Mouse (Mus musculus) liver, embryonic 15.5 days (tissue): ENCODE measurements around the gene Snrpd2. TPM values are rescaled to one million over a fixed set of nuclear protein-coding genes. Genes with fewer than 3 reads are reported as not detected.
"Not testable (repeated sequence)": the region's sequence is repeated elsewhere in the genome, so short reads cannot be mapped to it uniquely, and the experiment has no call there.

ENCODE experiments used
- ATAC-seq: fragments of 200-750 bp; cut with Nextera tagmentation; 2 replicates; pipeline ENCODE4 v1.8.0; 2017; ENCODE audit warnings: moderate number of reproducible peaks, mild to moderate bottlenecking, moderate library complexity; ENCODE audit not compliant: insufficient read depth
- H3K27ac ChIP-seq: fragments of 300-500 bp; sonication (generic); replicated peaks from 2 replicates; pipeline ENCODE4 v1.5.1; 2015; ENCODE audit warnings: mild to moderate bottlenecking, inconsistent platforms
- H3K27me3 ChIP-seq: fragments of 300-500 bp; sonication (generic); 2 replicates; pipeline ENCODE4 v1.6.1; 2015; ENCODE audit warnings: mild to moderate bottlenecking, inconsistent platforms
- H3K36me3 ChIP-seq: fragments of 300-500 bp; sonication (generic); replicated peaks from 2 replicates; pipeline ENCODE4 v1.6.1; 2015; ENCODE audit warnings: moderate library complexity, mild to moderate bottlenecking, inconsistent platforms
- H3K4me1 ChIP-seq: fragments of 300-500 bp; sonication (generic); replicated peaks from 2 replicates; pipeline ENCODE4 v1.6.1; 2015; ENCODE audit warnings: inconsistent platforms
- H3K4me2 ChIP-seq: fragments of 300-500 bp; sonication (generic); 2 replicates; pipeline ENCODE4 v1.6.1; 2015; ENCODE audit warnings: moderate library complexity, mild to moderate bottlenecking, inconsistent platforms
- H3K4me3 ChIP-seq: fragments of 300-500 bp; sonication (generic); replicated peaks from 2 replicates; pipeline ENCODE4 v1.5.1; 2015; ENCODE audit warnings: mild to moderate bottlenecking, inconsistent platforms
- H3K9ac ChIP-seq: fragments of 300-500 bp; sonication (generic); 2 replicates; pipeline ENCODE4 v1.6.1; 2015; ENCODE audit warnings: moderate library complexity, mild to moderate bottlenecking, inconsistent platforms
- H3K9me3 ChIP-seq: fragments of 300-500 bp; sonication (generic); replicated peaks from 2 replicates; pipeline ENCODE4 v1.6.1; 2016; ENCODE audit warnings: inconsistent platforms
- WGBS: fragments of 180-500 bp; shearing (Covaris S2); methylation state at CpG from one replicate; pipeline ENCODE4 v1.1.7; 2015; ENCODE audit warnings: mixed read lengths; ENCODE audit not compliant: insufficient replicate concordance; 5-methylcytosine and 5-hydroxymethylcytosine counted together
- polyA plus RNA-seq: library from polyadenylated mRNA; unstranded; fragments of >200 nt; fragmentation: Nextera tagmentation; extraction: Ambion mirVana; gene quantifications from 2 replicates; pipeline ENCODE4 v1.2.1, GENCODE M21; 2015

Snrpd2 gene
- polyA plus RNA-seq, 1 experiment from 2014 or later = 55.6 TPM

GRCm38 (mm10) chr7:19148875-19149541 lies 514 bp upstream of the Snrpd2 start, which contains the start of gene Qpctl:
Gene Qpctl, minus strand, starts transcription at chr7:19149291.
- peak within 1 kb of the TSS; percentile 97 for H3K4me2 ChIP-seq
- H3K36me3 ChIP-seq = peaks cover 27% of the 10 kb centered on the region
- no peaks in the 10 kb centered on the region for H3K9me3 ChIP-seq
- peak; percentile 97 for ATAC-seq
- H3K9ac ChIP-seq = peak within 1 kb of the TSS; percentile 76
- peak within 1 kb of the TSS; percentile 64 for H3K4me3 ChIP-seq
- H3K27ac ChIP-seq = peak within 1 kb of the TSS; percentile 87
- H3K4me1 ChIP-seq = peaks cover 30% of the 10 kb centered on the region
- H3K27me3 ChIP-seq = 0 out of 2 replicates have a peak, but pooled peaks cover 9% of the 10 kb centered on the region
- WGBS = under 1% methylated on average over 43 of the region's 43 CpGs

- H3K27me3 ChIP-seq, H3K9ac ChIP-seq, ATAC-seq, H3K4me3 ChIP-seq, H3K27ac ChIP-seq, H3K9me3 ChIP-seq: not testable (repeated sequence)
- H3K4me2 ChIP-seq = peak overlapping the region; percentile 97
- peaks cover 28% of the 10 kb centered on the region for H3K36me3 ChIP-seq
- peaks cover 35% of the 10 kb centered on the region for H3K4me1 ChIP-seq
- 81% methylated on average over 10 of the region's 10 CpGs for WGBS
These were observed 1.6 kb downstream of the Snrpd2 start for GRCm38 (mm10) chr7:19151121-19151520.

GRCm38 (mm10) chr7:19154796-19155195 lies 5.3 kb downstream of the Snrpd2 start:
- H3K9me3 ChIP-seq = no peaks in the 10 kb centered on the region
- peaks cover 21% of the 10 kb centered on the region for H3K27me3 ChIP-seq
- H3K27ac ChIP-seq = no peak overlapping the region
- H3K4me2 ChIP-seq = no peak overlapping the region
- peaks cover 36% of the 10 kb centered on the region for H3K4me1 ChIP-seq
- ATAC-seq = no peak
- no peak overlapping the region for H3K4me3 ChIP-seq
- 79% methylated on average over 8 of the region's 8 CpGs for WGBS
- no peak overlapping the region for H3K9ac ChIP-seq
- peaks cover 28% of the 10 kb centered on the region for H3K36me3 ChIP-seq

- Histone ChIP-seq H3K4me1 (peaks cover 36% of the 10 kb centered on the region), H3K27ac (no peak overlapping the region), H3K9ac (no peak overlapping the region), H3K4me3 (no peak overlapping the region), H3K4me2 (no peak overlapping the region), H3K9me3 (no peaks in the 10 kb centered on the region), H3K36me3 (peaks cover 28% of the 10 kb centered on the region), H3K27me3 (peaks cover 32% of the 10 kb centered on the region)
- no peak for ATAC-seq
- WGBS = 57% methylated on average over 13 of the region's 13 CpGs
These were observed 6.4 kb downstream of the Snrpd2 start for GRCm38 (mm10) chr7:19155825-19156475.

GRCm38 (mm10) chr7:19157160-19157800 lies 7.8 kb downstream of the Snrpd2 start:
- 5% methylated on average over 30 of the region's 30 CpGs for WGBS
- Histone ChIP-seq H3K4me3 (no peak overlapping the region), H3K9ac (peak overlapping the region; percentile 30; the same call in 1 of the 2 replicates), H3K27ac (no peak overlapping the region), H3K9me3 (no peaks in the 10 kb centered on the region), H3K36me3 (peaks cover 17% of the 10 kb centered on the region), H3K4me2 (peak overlapping the region; percentile 44), H3K27me3 (peaks cover 42% of the 10 kb centered on the region), H3K4me1 (peaks cover 34% of the 10 kb centered on the region)
- ATAC-seq = peak; percentile 58

- no peak for ATAC-seq
- 63% methylated on average over 11 of the region's 11 CpGs for WGBS
- no peak overlapping the region for H3K9ac ChIP-seq
- peaks cover 55% of the 10 kb centered on the region for H3K27me3 ChIP-seq
- peaks cover 34% of the 10 kb centered on the region for H3K4me1 ChIP-seq
- H3K4me2 ChIP-seq = no peak overlapping the region
- H3K4me3 ChIP-seq = no peak overlapping the region
- H3K36me3 ChIP-seq = peaks cover 5% of the 10 kb centered on the region
- H3K27ac ChIP-seq = no peak overlapping the region
- H3K9me3 ChIP-seq = no peaks in the 10 kb centered on the region
These were observed 9.1 kb downstream of the Snrpd2 start for GRCm38 (mm10) chr7:19158601-19159000.

- H3K4me3 ChIP-seq = no peak overlapping the region
- 13% methylated on average over 18 of the region's 18 CpGs for WGBS
- peaks cover 63% of the 10 kb centered on the region for H3K27me3 ChIP-seq
- H3K9me3 ChIP-seq = no peaks in the 10 kb centered on the region
- H3K4me1 ChIP-seq = peaks cover 41% of the 10 kb centered on the region
- H3K36me3 ChIP-seq = no peaks in the 10 kb centered on the region
- no peak for ATAC-seq
- H3K9ac ChIP-seq = no peak overlapping the region
- H3K4me2 ChIP-seq = peak overlapping the region; percentile 73; the same call in 1 of the 2 replicates
- H3K27ac ChIP-seq = no peak overlapping the region
These were observed 9.9 kb downstream of the Snrpd2 start for GRCm38 (mm10) chr7:19159411-19159810.

- WGBS = 1% methylated on average over 20 of the region's 20 CpGs
- ATAC-seq = 0 out of 2 replicates have a peak, but pooled peaks have one; percentile 35
- H3K9me3 ChIP-seq = no peaks in the 10 kb centered on the region
- H3K4me1 ChIP-seq = peaks cover 48% of the 10 kb centered on the region
- no peaks in the 10 kb centered on the region for H3K36me3 ChIP-seq
- H3K4me3 ChIP-seq = peak overlapping the region; percentile 47
- no peak overlapping the region for H3K27ac ChIP-seq
- peak overlapping the region; percentile 73 for H3K4me2 ChIP-seq
- H3K9ac ChIP-seq = peak overlapping the region; percentile 30; the same call in 1 of the 2 replicates
- peaks cover 70% of the 10 kb centered on the region for H3K27me3 ChIP-seq
These were observed 10.6 kb downstream of the Snrpd2 start for GRCm38 (mm10) chr7:19160115-19160514.

GRCm38 (mm10) chr7:19162928-19163327 lies 13.4 kb downstream of the Snrpd2 start:
- Histone ChIP-seq H3K36me3 (no peaks in the 10 kb centered on the region), H3K4me1 (peaks cover 44% of the 10 kb centered on the region), H3K4me2 (no peak overlapping the region), H3K9me3 (no peaks in the 10 kb centered on the region), H3K27ac (no peak overlapping the region), H3K4me3 (no peak overlapping the region), H3K9ac (no peak overlapping the region), H3K27me3 (peaks cover 90% of the 10 kb centered on the region)
- WGBS = 66% methylated on average over 7 of the region's 7 CpGs
- ATAC-seq = no peak

- peaks cover 42% of the 10 kb centered on the region for H3K4me1 ChIP-seq
- WGBS = 24% methylated on average over 12 of the region's 12 CpGs
- no peak overlapping the region for H3K9ac ChIP-seq
- H3K27me3 ChIP-seq = peaks cover 93% of the 10 kb centered on the region
- H3K27ac ChIP-seq = no peak overlapping the region
- peak overlapping the region; percentile 48; the same call in 1 of the 2 replicates for H3K4me2 ChIP-seq
- no peaks in the 10 kb centered on the region for H3K9me3 ChIP-seq
- no peak for ATAC-seq
- H3K4me3 ChIP-seq = no peak overlapping the region
- H3K36me3 ChIP-seq = no peaks in the 10 kb centered on the region
These were observed 14.2 kb downstream of the Snrpd2 start for GRCm38 (mm10) chr7:19163752-19164151.

GRCm38 (mm10) chr7:19164189-19164588 lies 14.7 kb downstream of the Snrpd2 start:
- Histone ChIP-seq H3K9ac (no peak overlapping the region), H3K27ac (no peak overlapping the region)
- WGBS = 1% methylated on average over 6 of the region's 6 CpGs

More at GRCm38 (mm10) chr7:19164189-19164588, 14.7 kb downstream of the Snrpd2 start:
- Histone ChIP-seq H3K4me1 (peaks cover 42% of the 10 kb centered on the region), H3K36me3 (no peaks in the 10 kb centered on the region), H3K27me3 (peaks cover 91% of the 10 kb centered on the region), H3K4me3 (no peak overlapping the region), H3K9me3 (no peaks in the 10 kb centered on the region), H3K4me2 (peak overlapping the region; percentile 48)
- ATAC-seq = no peak
